Mouse (Mus musculus) small intestine, adult 2 months (tissue): ENCODE measurements around the gene Dmtf1.

Source experiments
- CTCF ChIP-seq: fragments of 200-500 bp; IDR thresholded peaks from 2 replicates; pipeline ENCODE4 v1.5.1; 2012; ENCODE audit warnings: low read depth, mild to moderate bottlenecking, control low read depth, inconsistent platforms, low read length, moderate library complexity, mixed read lengths; ENCODE audit not compliant: insufficient replicate concordance, insufficient read length; ENCODE audit errors: extremely low read depth
- POLR2A ChIP-seq: fragments of 200-500 bp; IDR thresholded peaks from 2 replicates; pipeline ENCODE4 v1.6.1; 2012; ENCODE audit warnings: low read depth, mild to moderate bottlenecking, control low read depth, inconsistent platforms, low read length, moderate library complexity

DNA sequence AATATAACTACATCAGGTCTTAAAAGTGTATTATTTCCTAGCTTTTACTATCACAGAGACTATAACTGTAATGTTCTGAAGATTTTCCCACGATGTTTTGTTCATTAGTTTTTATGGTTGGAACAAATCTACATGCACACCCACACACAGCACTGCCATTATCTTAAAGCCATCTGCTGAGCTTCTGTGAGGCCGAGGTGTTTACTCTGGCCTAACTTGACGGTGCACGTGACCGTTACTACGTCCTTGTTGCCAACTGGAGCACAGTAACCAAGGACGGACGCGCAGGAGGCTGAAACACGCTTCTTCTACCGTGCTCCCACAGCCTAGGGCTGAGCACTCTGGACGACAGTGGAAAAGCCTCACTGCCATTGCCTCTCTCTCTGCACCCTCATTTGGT, 33.0 kb downstream of the Dmtf1 start:
- TF ChIP-seq POLR2A (no peak), CTCF (no peak)
